Mouse (Mus musculus) CH12.LX (cell line): Measurements from ENCODE around the gene Ip6k1. TPM values are rescaled to one million over a fixed set of nuclear protein-coding genes. Genes with fewer than 3 reads are reported as not detected.

ENCODE experiments used
- DNase-seq: peaks from one replicate; pipeline ENCODE4 v3.0.0-alpha.2; 2013; ENCODE audit errors: extremely low read depth
- H3K27ac ChIP-seq: 2 replicates; pipeline ENCODE4 v1.5.1; 2012; ENCODE audit warnings: low read depth, mild to moderate bottlenecking, control low read depth, moderate library complexity; ENCODE audit not compliant: insufficient read depth
- H3K27me3 ChIP-seq: replicated peaks from 2 replicates; pipeline ENCODE3; 2012; ENCODE audit warnings: inconsistent platforms
- H3K36me3 ChIP-seq, 2 experiments: replicated peaks in 1 of 2; 2 replicates each; pipeline versions ENCODE3 to v1.6.1; 2012; ENCODE audit warnings: inconsistent platforms in 1 of 2, low read length in 1 of 2, mild to moderate bottlenecking in 1 of 2, mixed read lengths in 1 of 2, moderate library complexity in 1 of 2; ENCODE audit not compliant: control insufficient read depth in 1 of 2, insufficient read depth in 1 of 2
- H3K4me1 ChIP-seq, 2 experiments: 2 replicates each; pipeline ENCODE4 v1.6.1; 2012; ENCODE audit warnings: inconsistent platforms in 1 of 2, moderate library complexity in 1 of 2; ENCODE audit not compliant: insufficient read depth in 2 of 2, control insufficient read depth in 1 of 2
- H3K4me2 ChIP-seq: 2 replicates; pipeline ENCODE4 v1.6.1; 2012; ENCODE audit warnings: low read depth, mild to moderate bottlenecking, control low read depth; ENCODE audit not compliant: poor library complexity, insufficient read depth, severe bottlenecking
- H3K4me3 ChIP-seq, 3 experiments: fragments of 150-350 bp in 1 of 3; sonication (generic) in 1 of 3; replicated peaks in 1 of 3; 2 replicates each; pipeline versions ENCODE3 to v1.5.1; 2011 to 2012; ENCODE audit warnings: low read depth in 2 of 3, low read length in 2 of 3, mild to moderate bottlenecking in 2 of 3, moderate library complexity in 2 of 3, control low read depth in 1 of 3, improper control_type of control experiment in 1 of 3, inconsistent platforms in 1 of 3, mixed read lengths in 1 of 3; ENCODE audit not compliant: poor library complexity in 1 of 3
- H3K79me2 ChIP-seq: replicated peaks from 2 replicates; pipeline ENCODE4 v1.6.1; 2012; ENCODE audit warnings: mild to moderate bottlenecking, moderate library complexity; ENCODE audit not compliant: control insufficient read depth, poor library complexity, insufficient read depth, severe bottlenecking; ENCODE audit errors: extremely low read depth
- H3K9ac ChIP-seq: 2 replicates; pipeline ENCODE4 v1.6.1; 2012; ENCODE audit warnings: low read depth, mild to moderate bottlenecking, control low read depth, moderate library complexity; ENCODE audit not compliant: insufficient read depth
- H3K9me3 ChIP-seq: replicated peaks from 2 replicates; pipeline ENCODE3; 2012; ENCODE audit warnings: low read length, inconsistent platforms, mixed read lengths
- BHLHE40 ChIP-seq: IDR thresholded peaks from 2 replicates; pipeline ENCODE4 v1.6.1; 2011; ENCODE audit warnings: mild to moderate bottlenecking, low read depth, low read length, improper control_type of control experiment
- E2F4 ChIP-seq: IDR thresholded peaks from 2 replicates; pipeline ENCODE4 v1.6.1; 2011; ENCODE audit warnings: low read depth, low read length, improper control_type of control experiment; ENCODE audit not compliant: insufficient replicate concordance
- ELF1 ChIP-seq: IDR thresholded peaks from 2 replicates; pipeline ENCODE4 v1.6.1; 2014; ENCODE audit warnings: low read depth, mild to moderate bottlenecking, inconsistent platforms, low read length, improper control_type of control experiment
- EP300 ChIP-seq: IDR thresholded peaks from 2 replicates; pipeline ENCODE4 v1.6.1; 2011; ENCODE audit warnings: low read length, improper control_type of control experiment
- ETS1 ChIP-seq: conservative IDR thresholded peaks from 2 replicates; pipeline ENCODE4 v1.6.1; 2012; ENCODE audit warnings: low read depth, mild to moderate bottlenecking, inconsistent platforms, low read length, improper control_type of control experiment, moderate library complexity
- HCFC1 ChIP-seq: IDR thresholded peaks from 2 replicates; pipeline ENCODE4 v1.6.1; 2012; ENCODE audit warnings: low read depth, mild to moderate bottlenecking, inconsistent platforms, low read length, improper control_type of control experiment
- IRF4 ChIP-seq: IDR thresholded peaks from 2 replicates; pipeline ENCODE4 v1.6.1; 2014; ENCODE audit warnings: low read depth, mild to moderate bottlenecking, inconsistent platforms, low read length, improper control_type of control experiment
- JUN ChIP-seq: IDR thresholded peaks from 2 replicates; pipeline ENCODE4 v1.6.1; 2011; ENCODE audit warnings: low read depth, mild to moderate bottlenecking, low read length, improper control_type of control experiment, moderate library complexity; ENCODE audit not compliant: insufficient read depth
- JUND ChIP-seq: conservative IDR thresholded peaks from 2 replicates; pipeline ENCODE4 v1.6.1; 2011; ENCODE audit warnings: low read depth, low read length, improper control_type of control experiment
- MAX ChIP-seq: IDR thresholded peaks from 2 replicates; pipeline ENCODE4 v1.6.1; 2011; ENCODE audit warnings: low read length, improper control_type of control experiment
- MAZ ChIP-seq: IDR thresholded peaks from 2 replicates; pipeline ENCODE4 v1.6.1; 2012; ENCODE audit warnings: low read depth, mild to moderate bottlenecking, inconsistent platforms, low read length, improper control_type of control experiment, moderate library complexity
- MEF2A ChIP-seq: IDR thresholded peaks from 2 replicates; pipeline ENCODE4 v1.6.1; 2014; ENCODE audit warnings: low read depth, mild to moderate bottlenecking, inconsistent platforms, low read length, improper control_type of control experiment, borderline replicate concordance
- MXI1 ChIP-seq: IDR thresholded peaks from 2 replicates; pipeline ENCODE4 v1.6.1; 2011; ENCODE audit warnings: mild to moderate bottlenecking, low read depth, low read length, improper control_type of control experiment
- MYC ChIP-seq: IDR thresholded peaks from 2 replicates; pipeline ENCODE4 v1.6.1; 2011; ENCODE audit warnings: low read depth, mild to moderate bottlenecking, improper control_type of control experiment, low read length
- NRF1 ChIP-seq: IDR thresholded peaks from 2 replicates; pipeline ENCODE4 v1.6.1; 2014; ENCODE audit warnings: low read depth, mild to moderate bottlenecking, inconsistent platforms, low read length, improper control_type of control experiment, moderate library complexity
- PAX5 ChIP-seq: IDR thresholded peaks from 2 replicates; pipeline ENCODE4 v1.6.1; 2012; ENCODE audit warnings: low read length, inconsistent platforms, mixed read lengths
- POLR2A ChIP-seq: IDR thresholded peaks from 2 replicates; pipeline ENCODE4 v1.6.1; 2011; ENCODE audit warnings: low read depth, mild to moderate bottlenecking, improper control_type of control experiment, low read length
- RCOR1 ChIP-seq: conservative IDR thresholded peaks from 2 replicates; pipeline ENCODE4 v1.6.1; 2012; ENCODE audit warnings: low read depth, mild to moderate bottlenecking, inconsistent platforms, low read length, improper control_type of control experiment
- TBP ChIP-seq: conservative IDR thresholded peaks from 2 replicates; pipeline ENCODE4 v1.6.1; 2011; ENCODE audit warnings: low read depth, low read length, improper control_type of control experiment
- UBTF ChIP-seq: IDR thresholded peaks from 2 replicates; pipeline ENCODE4 v1.6.1; 2012; ENCODE audit warnings: low read depth, mild to moderate bottlenecking, inconsistent platforms, low read length, improper control_type of control experiment, moderate library complexity
- ZC3H11A ChIP-seq: IDR thresholded peaks from 2 replicates; pipeline ENCODE4 v1.6.1; 2012; ENCODE audit warnings: low read depth, mild to moderate bottlenecking, inconsistent platforms, low read length, improper control_type of control experiment
- ZKSCAN1 ChIP-seq: IDR thresholded peaks from 2 replicates; pipeline ENCODE4 v1.6.1; 2012; ENCODE audit warnings: low read depth, inconsistent platforms, low read length, improper control_type of control experiment, borderline replicate concordance
- ZMIZ1 ChIP-seq: IDR thresholded peaks from 2 replicates; pipeline ENCODE4 v1.6.1; 2012; ENCODE audit warnings: low read depth, mild to moderate bottlenecking, inconsistent platforms, low read length, improper control_type of control experiment
- ZNF384 ChIP-seq: IDR thresholded peaks from 2 replicates; pipeline ENCODE4 v1.6.1; 2012; ENCODE audit warnings: low read depth, low read length, improper control_type of control experiment, inconsistent platforms
- dilution Hi-C: fragments of 300-500 bp; cut with MboI; formaldehyde crosslinking; loops from 2 replicates; pipeline ENCODE4 v1.14.3; 2020; ENCODE audit warnings: low sequenced_read_pairs; ENCODE audit not compliant: extremely low pct_unique_long_range_greater_than_20kb, extremely low pct_ligation_motif_present
- in situ Hi-C: fragments of 300-500 bp; cut with MboI; formaldehyde crosslinking; loops from 3 replicates; pipeline ENCODE4 v1.14.3; 2019; ENCODE audit warnings: low sequenced_read_pairs, low pct_ligation_motif_present, low pct_unique_long_range_greater_than_20kb, mixed read lengths
- polyA plus RNA-seq: library from polyadenylated mRNA; unstranded; fragments of >175 nt; gene quantifications from 2 replicates; pipeline ENCODE4 v1.2.1, GENCODE M21; 2012; ENCODE audit warnings: low read depth; ENCODE audit not compliant: insufficient read length
- total RNA-seq, 2 experiments: library from RNA; depleted of rRNA; stranded (reverse); fragments of 300-350 nt in 1 of 2; fragments of >200 nt in 1 of 2; gene quantifications; 2 replicates each; pipeline ENCODE4 v1.2.3; 2012 to 2014

Gene Ip6k1
- total and polyA plus RNA-seq, 3 experiments = 26.0 to 40.7 (median 27.1) TPM

DNA sequence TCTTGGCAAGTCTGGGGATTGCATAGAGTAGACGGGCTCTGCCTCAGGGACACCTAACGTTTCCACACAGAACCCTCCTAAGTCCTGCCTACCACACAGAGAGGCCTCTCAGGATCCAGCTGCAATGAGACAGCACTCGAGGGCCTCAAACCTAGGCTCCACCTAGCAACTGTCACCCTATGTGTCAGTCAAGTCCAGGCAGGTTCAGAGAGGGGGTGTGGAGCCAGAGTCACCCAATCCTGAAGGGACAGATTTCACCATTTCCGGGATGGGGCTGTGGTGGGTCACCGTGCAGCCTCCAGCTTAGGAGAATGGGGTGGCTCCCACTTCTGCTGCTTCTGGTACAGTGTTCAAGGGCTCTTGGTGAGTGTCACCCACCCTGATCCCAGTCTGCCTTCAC lies 77.9 kb downstream of the Ip6k1 start, which contains the start of gene Mst1 (continued):
- TF ChIP-seq RCOR1 (no peak), E2F4 (no peak), HCFC1 (peak; percentile 53), ELF1 (peak; percentile 91), UBTF (no peak), ZKSCAN1 (no peak), POLR2A (peak; percentile 86), ZNF384 (no peak), EP300 (no peak), MXI1 (peak; percentile 85; the same call in 1 of the 2 replicates), PAX5 (no peak), MYC (peak; percentile 53; the same call in 1 of the 2 replicates)
- TF ChIP-seq, all 38 proteins: peak for 13

DNA sequence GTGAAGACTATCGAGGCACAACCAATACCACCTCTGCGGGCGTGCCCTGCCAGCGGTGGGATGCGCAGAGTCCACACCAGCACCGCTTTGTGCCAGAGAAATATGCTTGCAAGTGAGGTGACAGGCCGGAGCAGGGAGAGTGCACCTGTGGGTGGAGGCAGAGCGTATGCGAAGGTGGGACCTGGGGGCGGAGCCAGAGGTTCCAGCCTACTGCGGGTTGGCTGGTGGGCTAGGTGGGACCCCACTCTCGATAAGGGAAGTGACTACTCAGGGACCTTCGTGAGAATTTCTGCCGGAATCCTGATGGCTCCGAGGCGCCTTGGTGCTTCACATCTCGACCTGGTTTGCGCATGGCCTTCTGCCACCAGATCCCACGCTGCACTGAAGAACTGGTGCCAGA lies 80.2 kb downstream of the Ip6k1 start:
- H3K27ac ChIP-seq = no peak overlapping the region

DNA sequence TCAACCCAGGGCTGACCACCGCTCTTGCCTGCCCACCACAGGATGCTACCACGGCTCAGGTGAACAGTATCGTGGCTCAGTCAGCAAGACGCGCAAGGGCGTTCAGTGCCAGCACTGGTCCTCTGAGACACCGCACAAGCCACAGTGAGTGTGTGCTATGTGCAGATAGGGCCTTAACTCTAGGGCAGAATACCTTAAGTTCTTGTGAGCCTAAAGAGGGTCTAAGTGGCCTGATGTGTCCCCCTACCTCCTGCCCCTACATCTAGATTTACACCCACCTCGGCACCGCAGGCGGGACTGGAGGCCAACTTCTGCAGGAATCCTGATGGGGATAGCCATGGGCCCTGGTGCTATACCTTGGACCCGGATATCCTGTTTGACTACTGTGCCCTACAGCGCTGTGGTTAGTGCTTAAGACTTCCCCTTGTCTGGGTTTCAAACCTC lies 80.7 kb downstream of the Ip6k1 start, which contains the start of gene Rnf123:
Gene Rnf123 (minus strand): TSS at position 359 of the 444 bp plus-strand sequence.
- no peak for DNase-seq
- Histone ChIP-seq H3K79me2 (no peaks in the 10 kb centered on the region), H3K27ac (no peak within 1 kb of the TSS), H3K27me3 (no peaks in the 10 kb centered on the region), H3K9me3 (no peaks in the 10 kb centered on the region), H3K9ac (no peak within 1 kb of the TSS), H3K4me3 (no peak within 1 kb of the TSS), H3K4me2 (no peak within 1 kb of the TSS), H3K36me3 (peaks cover 69 to 70% of the 10 kb centered on the region in 2 experiments), H3K4me1 (peaks cover 8 to 20% of the 10 kb centered on the region in 2 experiments)
- in situ Hi-C loops (no loop called here), dilution Hi-C loops (no loop called here)
- TF ChIP-seq POLR2A = no peak
- no peak for TF ChIP-seq MYC
- no peak for TF ChIP-seq IRF4
- no peak for TF ChIP-seq PAX5
- TF ChIP-seq UBTF = no peak
- no peak for TF ChIP-seq HCFC1
- no peak for TF ChIP-seq RCOR1

More for the DNA sequence above, 80.2 kb downstream of the Ip6k1 start:
- dilution Hi-C loops = no loop called here
- Histone ChIP-seq H3K27me3 (no peaks in the 10 kb centered on the region), H3K9ac (no peak overlapping the region), H3K4me2 (no peak overlapping the region), H3K9me3 (no peaks in the 10 kb centered on the region), H3K36me3 (peaks cover 64 to 65% of the 10 kb centered on the region in 2 experiments), H3K4me3 (no peak overlapping the region), H3K4me1 (peaks cover 11 to 24% of the 10 kb centered on the region in 2 experiments), H3K79me2 (no peaks in the 10 kb centered on the region)
- in situ Hi-C loops = no loop called here
- no peak for DNase-seq
- TF ChIP-seq PAX5 (no peak), ELF1 (no peak), EP300 (no peak), MYC (no peak), NRF1 (no peak), ZMIZ1 (no peak), ZC3H11A (no peak), MAZ (no peak), MEF2A (no peak), JUND (no peak), UBTF (no peak), ETS1 (no peak), POLR2A (no peak), BHLHE40 (no peak), JUN (no peak), MAX (no peak), HCFC1 (no peak), RCOR1 (no peak), TBP (no peak)
